Mouse (Mus musculus) embryonic facial prominence, embryonic 11.5 days (tissue): ENCODE results near the gene Tada2a. TPM values are rescaled to one million over a fixed set of nuclear protein-coding genes. Genes with fewer than 3 reads are reported as not detected.

Experiments
- ATAC-seq: fragments of 200-750 bp; cut with Nextera tagmentation; replicated peaks from 2 replicates; pipeline ENCODE4 v1.8.0; 2017; ENCODE audit warnings: low read depth; ENCODE audit not compliant: insufficient number of reproducible peaks, low FRiP score, low TSS enrichment
- DNase-seq: peaks from one replicate; pipeline ENCODE4 v3.0.0-alpha.2; 2015; ENCODE audit warnings: low spot score
- H3K27ac ChIP-seq: fragments of 300-500 bp; sonication (generic); replicated peaks from 2 replicates; pipeline ENCODE4 v1.5.1; 2014; ENCODE audit warnings: mild to moderate bottlenecking, low read depth, low read length, control low read depth
- H3K27me3 ChIP-seq: fragments of 300-500 bp; sonication (generic); 2 replicates; pipeline ENCODE4 v1.6.1; 2014; ENCODE audit warnings: mild to moderate bottlenecking, low read length, moderate library complexity, mixed read lengths; ENCODE audit not compliant: control insufficient read depth, insufficient read depth
- H3K36me3 ChIP-seq: fragments of 300-500 bp; sonication (generic); replicated peaks from 2 replicates; pipeline ENCODE4 v1.6.1; 2014; ENCODE audit warnings: low read depth, mild to moderate bottlenecking, low read length, moderate library complexity, mixed read lengths; ENCODE audit not compliant: control insufficient read depth, insufficient read depth
- H3K4me1 ChIP-seq: fragments of 300-500 bp; sonication (generic); 2 replicates; pipeline ENCODE4 v1.6.1; 2014; ENCODE audit warnings: low read length, mixed read lengths; ENCODE audit not compliant: control insufficient read depth, insufficient read depth
- H3K4me2 ChIP-seq: fragments of 300-500 bp; sonication (generic); 2 replicates; pipeline ENCODE4 v1.6.1; 2014; ENCODE audit warnings: low read depth, mild to moderate bottlenecking, control low read depth, low read length, moderate library complexity
- H3K4me3 ChIP-seq: fragments of 300-500 bp; sonication (generic); 2 replicates; pipeline ENCODE4 v1.5.1; 2014; ENCODE audit warnings: low read depth, low read length, control low read depth
- H3K9ac ChIP-seq: fragments of 300-500 bp; sonication (generic); replicated peaks from 2 replicates; pipeline ENCODE4 v1.6.1; 2014; ENCODE audit warnings: mild to moderate bottlenecking, control low read depth, low read length
- H3K9me3 ChIP-seq: fragments of 300-500 bp; sonication (generic); replicated peaks from 2 replicates; pipeline ENCODE4 v1.6.1; 2016; ENCODE audit warnings: mild to moderate bottlenecking, low read length, inconsistent platforms, mixed read lengths; ENCODE audit not compliant: control insufficient read depth
- WGBS: fragments of 180-500 bp; shearing (Covaris S2); extraction: QIAGEN DNeasy Blood & Tissue Kit; methylation state at CpG from one replicate; pipeline ENCODE4 v1.1.7; 2014; 5-methylcytosine and 5-hydroxymethylcytosine counted together
- polyA plus RNA-seq: library from polyadenylated mRNA; unstranded; fragments of >200 nt; fragmentation: Nextera tagmentation; extraction: Ambion mirVana; gene quantifications from 2 replicates; pipeline ENCODE4 v1.2.1, GENCODE M21; 2014

Gene Tada2a
- polyA plus RNA-seq, 1 experiment from 2014 or later = 36.5 TPM

DNA sequence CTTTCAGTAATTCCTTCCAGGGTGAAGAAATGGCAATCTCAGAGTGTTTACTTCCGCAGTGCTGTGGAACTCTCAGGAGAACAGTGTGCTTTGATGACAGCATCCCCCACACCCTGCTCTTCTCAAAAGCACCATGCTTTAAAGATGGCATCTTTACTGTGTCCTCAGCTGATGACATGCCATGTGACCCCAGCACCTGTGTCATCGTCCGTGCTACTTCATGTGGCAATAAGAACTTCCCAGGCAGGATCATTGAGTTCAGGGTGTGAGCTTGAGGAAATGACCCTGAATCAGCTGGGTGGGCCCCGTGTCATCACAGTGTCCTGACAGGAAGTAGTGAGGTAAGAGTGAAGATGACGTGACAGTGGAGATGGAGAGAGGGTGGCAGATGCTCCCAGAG lies 96.8 kb downstream of the Tada2a start:
- no peak overlapping the region for H3K4me3 ChIP-seq
- no peak overlapping the region for H3K9ac ChIP-seq
- ATAC-seq (no peak), DNase-seq (no peak)
- H3K36me3 ChIP-seq = no peaks in the 10 kb centered on the region
- H3K27ac ChIP-seq = no peak overlapping the region
- H3K4me1 ChIP-seq = no peaks in the 10 kb centered on the region
- 76% methylated on average over 5 of the region's 5 CpGs for WGBS
- H3K27me3 ChIP-seq = no peaks in the 10 kb centered on the region
- H3K9me3 ChIP-seq = no peaks in the 10 kb centered on the region
- H3K4me2 ChIP-seq = no peak overlapping the region

DNA sequence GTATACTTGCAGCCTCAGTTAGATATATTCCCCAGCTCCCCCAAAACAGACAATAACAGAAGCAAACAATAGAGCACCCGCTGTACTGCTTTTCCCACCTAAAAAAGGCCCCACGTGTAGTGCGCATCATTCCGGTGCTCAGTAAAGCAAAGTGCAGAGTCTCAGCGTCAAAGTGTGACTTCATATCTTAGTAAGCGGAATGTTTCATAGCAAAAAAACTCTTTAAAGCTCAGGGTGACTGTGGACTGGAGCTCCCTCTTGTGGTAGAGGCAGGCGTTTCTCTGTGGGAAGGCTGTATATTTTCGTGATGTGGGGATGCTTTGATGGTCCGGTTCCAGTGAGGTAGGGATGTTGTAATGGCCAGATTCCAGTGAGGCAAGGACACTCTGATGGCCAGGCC lies 97.4 kb downstream of the Tada2a start:
- H3K4me1 ChIP-seq = no peaks in the 10 kb centered on the region
- H3K4me2 ChIP-seq = no peak overlapping the region
- H3K4me3 ChIP-seq = no peak overlapping the region
- ATAC-seq (no peak), DNase-seq (peak; percentile 60)
- H3K27me3 ChIP-seq = no peaks in the 10 kb centered on the region
- 55% methylated on average over 9 of the region's 9 CpGs for WGBS
- no peak overlapping the region for H3K9ac ChIP-seq
- no peaks in the 10 kb centered on the region for H3K9me3 ChIP-seq
- no peaks in the 10 kb centered on the region for H3K36me3 ChIP-seq
- H3K27ac ChIP-seq = no peak overlapping the region

Other genes starting within 250 kb of the Tada2a start
- 57.5 and 60.5 TPM in 2 replicates for gene Ddx52, start 187.5 kb downstream of the Tada2a start, polyA plus RNA-seq
- 8.0 and 8.3 TPM in 2 replicates for gene Synrg, start 165.2 kb downstream of the Tada2a start, polyA plus RNA-seq
- gene Dusp14, start 60.3 kb downstream of the Tada2a start, polyA plus RNA-seq = 12.2 and 13.8 TPM in 2 replicates
- 22.5 TPM in 2 replicates for gene Acaca, start 72 bp upstream of the Tada2a start, polyA plus RNA-seq
- not detected in 2 replicates for gene Gm11437, start 37.9 kb upstream of the Tada2a start, polyA plus RNA-seq